Mouse (Mus musculus) MEL (cell line): Measurements from ENCODE around the gene Stat4. TPM values are rescaled to one million over a fixed set of nuclear protein-coding genes. Genes with fewer than 3 reads are reported as not detected.

Experiments
- DNase-seq: peaks from one replicate; pipeline ENCODE4 v3.0.0; 2011; ENCODE audit warnings: low read depth, low spot score
- H3K27ac ChIP-seq: 2 replicates; pipeline ENCODE4 v1.5.1; 2012; ENCODE audit warnings: low read depth, mild to moderate bottlenecking, control low read depth, low read length, moderate library complexity; ENCODE audit not compliant: control insufficient read depth
- H3K27me3 ChIP-seq, 2 experiments: fragments of 150-350 bp in 1 of 2; sonication (generic) in 1 of 2; 2 replicates each; pipeline ENCODE4 v1.6.1; 2012; ENCODE audit warnings: low read length in 2 of 2, mild to moderate bottlenecking in 2 of 2, improper control_type of control experiment in 1 of 2, moderate library complexity in 1 of 2; ENCODE audit not compliant: insufficient read depth in 2 of 2, control insufficient read depth in 1 of 2
- H3K36me3 ChIP-seq, 2 experiments: 2 replicates each; pipeline ENCODE4 v1.6.1; 2012 to 2014; ENCODE audit warnings: low read length in 2 of 2, improper control_type of control experiment in 1 of 2, inconsistent platforms in 1 of 2, mild to moderate bottlenecking in 1 of 2; ENCODE audit not compliant: insufficient read depth in 2 of 2, control insufficient read depth in 1 of 2
- H3K4me1 ChIP-seq, 2 experiments: fragments of 150-350 bp in 1 of 2; sonication (generic) in 1 of 2; 2 replicates each; pipeline ENCODE4 v1.6.1; 2012; ENCODE audit warnings: low read length in 2 of 2, improper control_type of control experiment in 1 of 2, mild to moderate bottlenecking in 1 of 2; ENCODE audit not compliant: insufficient read depth in 2 of 2, control insufficient read depth in 1 of 2
- H3K4me3 ChIP-seq, 2 experiments: fragments of 150-350 bp in 1 of 2; sonication (generic) in 1 of 2; 2 replicates each; pipeline ENCODE4 v1.5.1; 2012; ENCODE audit warnings: low read depth in 2 of 2, low read length in 2 of 2, mild to moderate bottlenecking in 2 of 2, moderate library complexity in 2 of 2, control low read depth in 1 of 2, improper control_type of control experiment in 1 of 2; ENCODE audit not compliant: control insufficient read depth in 1 of 2, insufficient read depth in 1 of 2
- H3K79me2 ChIP-seq: 2 replicates; pipeline ENCODE4 v1.6.1; 2012; ENCODE audit warnings: mild to moderate bottlenecking, low read length, moderate library complexity; ENCODE audit not compliant: control insufficient read depth, poor library complexity, insufficient read depth
- H3K9ac ChIP-seq: 2 replicates; pipeline ENCODE4 v1.6.1; 2012; ENCODE audit warnings: low read depth, mild to moderate bottlenecking, control low read depth, low read length, moderate library complexity; ENCODE audit not compliant: control insufficient read depth, poor library complexity, severe bottlenecking
- H3K9me3 ChIP-seq: fragments of 150-350 bp; sonication (generic); replicated peaks from 2 replicates; pipeline ENCODE4 v1.6.1; 2012; ENCODE audit warnings: mild to moderate bottlenecking, low read length, improper control_type of control experiment, moderate library complexity; ENCODE audit not compliant: insufficient read depth
- ELF1 ChIP-seq: IDR thresholded peaks from 2 replicates; pipeline ENCODE4 v1.6.1; 2014; ENCODE audit warnings: low read depth, mild to moderate bottlenecking, inconsistent platforms, low read length, improper control_type of control experiment, moderate library complexity
- EP300 ChIP-seq, 2 experiments: IDR thresholded peaks; 2 replicates each; pipeline ENCODE4 v1.6.1; 2011; ENCODE audit warnings: improper control_type of control experiment in 2 of 2, low read length in 2 of 2, low read depth in 1 of 2, mild to moderate bottlenecking in 1 of 2
- ETS1 ChIP-seq: IDR thresholded peaks from 2 replicates; pipeline ENCODE4 v1.6.1; 2012; ENCODE audit warnings: low read depth, mild to moderate bottlenecking, inconsistent platforms, low read length, improper control_type of control experiment, moderate library complexity
- HCFC1 ChIP-seq: IDR thresholded peaks from 2 replicates; pipeline ENCODE4 v1.6.1; 2012; ENCODE audit warnings: low read depth, mild to moderate bottlenecking, inconsistent platforms, low read length, improper control_type of control experiment, moderate library complexity
- MAX ChIP-seq: IDR thresholded peaks from 2 replicates; pipeline ENCODE4 v1.6.1; 2011; ENCODE audit warnings: low read length, improper control_type of control experiment
- MAZ ChIP-seq: IDR thresholded peaks from 2 replicates; pipeline ENCODE4 v1.6.1; 2012; ENCODE audit warnings: low read depth, mild to moderate bottlenecking, inconsistent platforms, low read length, improper control_type of control experiment
- MYB ChIP-seq: IDR thresholded peaks from 2 replicates; pipeline ENCODE4 v1.6.1; 2011; ENCODE audit warnings: mild to moderate bottlenecking, low read depth, low read length, improper control_type of control experiment
- NRF1 ChIP-seq: IDR thresholded peaks from 2 replicates; pipeline ENCODE4 v1.6.1; 2014; ENCODE audit warnings: low read depth, mild to moderate bottlenecking, inconsistent platforms, low read length, improper control_type of control experiment, moderate library complexity; ENCODE audit not compliant: poor library complexity, insufficient read depth, severe bottlenecking
- POLR2AphosphoS2 ChIP-seq: IDR thresholded peaks from 2 replicates; pipeline ENCODE4 v1.6.1; 2011; ENCODE audit warnings: low read length, improper control_type of control experiment
- POLR2AphosphoS5 ChIP-seq: IDR thresholded peaks from 2 replicates; pipeline ENCODE4 v1.6.1; 2012; ENCODE audit warnings: low read depth, borderline replicate concordance, mild to moderate bottlenecking, inconsistent platforms, low read length, moderate library complexity, mixed read lengths
- RCOR1 ChIP-seq: IDR thresholded peaks from 2 replicates; pipeline ENCODE4 v1.6.1; 2012; ENCODE audit warnings: low read depth, mild to moderate bottlenecking, inconsistent platforms, low read length, improper control_type of control experiment
- SMC3 ChIP-seq: IDR thresholded peaks from 2 replicates; pipeline ENCODE4 v1.6.1; 2011; ENCODE audit warnings: low read depth, low read length, improper control_type of control experiment
- TAL1 ChIP-seq: IDR thresholded peaks from 2 replicates; pipeline ENCODE4 v1.6.1; 2012; ENCODE audit warnings: mild to moderate bottlenecking, inconsistent platforms, low read length, moderate library complexity, mixed read lengths
- TBP ChIP-seq: IDR thresholded peaks from 2 replicates; pipeline ENCODE4 v1.8.0; 2011; ENCODE audit warnings: low read depth, low read length, improper control_type of control experiment
- TCF12 ChIP-seq: IDR thresholded peaks from 2 replicates; pipeline ENCODE4 v1.6.1; 2014; ENCODE audit warnings: low read depth, mild to moderate bottlenecking, inconsistent platforms, low read length, improper control_type of control experiment, moderate library complexity
- ZC3H11A ChIP-seq: IDR thresholded peaks from 2 replicates; pipeline ENCODE4 v1.6.1; 2012; ENCODE audit warnings: low read depth, mild to moderate bottlenecking, inconsistent platforms, low read length, improper control_type of control experiment
- ZKSCAN1 ChIP-seq: IDR thresholded peaks from 2 replicates; pipeline ENCODE4 v1.6.1; 2012; ENCODE audit warnings: low read depth, mild to moderate bottlenecking, inconsistent platforms, low read length, improper control_type of control experiment, moderate library complexity
- ZMIZ1 ChIP-seq: IDR thresholded peaks from 2 replicates; pipeline ENCODE4 v1.6.1; 2012; ENCODE audit warnings: low read depth, mild to moderate bottlenecking, inconsistent platforms, low read length, improper control_type of control experiment, moderate library complexity
- ZNF384 ChIP-seq: IDR thresholded peaks from 2 replicates; pipeline ENCODE4 v1.6.1; 2012; ENCODE audit warnings: low read depth, mild to moderate bottlenecking, inconsistent platforms, low read length, improper control_type of control experiment
- polyA plus RNA-seq, 2 experiments: library from polyadenylated mRNA; stranded (reverse) in 1 of 2; unstranded in 1 of 2; fragments of >175 nt in 1 of 2; fragments of >200 nt in 1 of 2; gene quantifications; 2 replicates each; pipeline versions ENCODE4 v1.2.1 to v1.2.4; 2012; ENCODE audit warnings: low replicate concordance in 2 of 2, low read depth in 1 of 2; ENCODE audit not compliant: insufficient read length in 2 of 2, insufficient read depth in 1 of 2, missing spikeins in 1 of 2
- total RNA-seq: library from RNA; depleted of rRNA; stranded (reverse); fragments of 300-350 nt; gene quantifications from 2 replicates; pipeline ENCODE4 v1.2.3, GENCODE M21; 2012

Gene Stat4
- total and polyA plus RNA-seq, 3 experiments = not detected

- Histone ChIP-seq H3K36me3 (no peaks in the 10 kb centered on the region), H3K79me2 (no peaks in the 10 kb centered on the region), H3K27ac (no peak overlapping the region), H3K9ac (no peak overlapping the region), H3K4me1 (no peaks in the 10 kb centered on the region), H3K4me3 (no peak overlapping the region), H3K27me3 (no peaks in the 10 kb centered on the region; a peak in 1 of 4 replicates)
- DNase-seq = no peak
- TF ChIP-seq HCFC1 = no peak
- no peak for TF ChIP-seq MAX
- TF ChIP-seq TBP = no peak
- TF ChIP-seq MAZ = no peak
- no peak for TF ChIP-seq POLR2AphosphoS5
- TF ChIP-seq ZC3H11A = no peak
- TF ChIP-seq TAL1 = no peak
- no peak for TF ChIP-seq RCOR1
- no peak for TF ChIP-seq POLR2AphosphoS2
- no peak for TF ChIP-seq ZNF384
- TF ChIP-seq, all 39 proteins: peak for 0
- H3K9me3 ChIP-seq = no peaks in the 10 kb centered on the region
These were observed 52.2 kb downstream of the Stat4 start for GRCm38 (mm10) chr1:52039151-52039550.

- H3K9ac ChIP-seq = no peak overlapping the region
- H3K4me1 ChIP-seq = no peaks in the 10 kb centered on the region
- TF ChIP-seq MYB = no peak
- no peak for TF ChIP-seq EP300 (IDR thresholded peaks at IDR 0.05; ENCODE audit: low read depth in 1 of 2, low read length in 2 of 2)
- TF ChIP-seq ZKSCAN1 = no peak
- TF ChIP-seq ELF1 = no peak
- no peak for TF ChIP-seq SMC3
- no peak for TF ChIP-seq ZMIZ1
- TF ChIP-seq ETS1 = no peak
- TF ChIP-seq NRF1 = no peak
- no peak for TF ChIP-seq TCF12
- TF ChIP-seq, all 39 proteins: peak for 0
- H3K79me2 ChIP-seq = no peaks in the 10 kb centered on the region
- no peak for DNase-seq
- no peaks in the 10 kb centered on the region for H3K9me3 ChIP-seq
- H3K4me3 ChIP-seq = no peak overlapping the region
- H3K27me3 ChIP-seq = no peaks in the 10 kb centered on the region; a peak in 1 of 4 replicates
- H3K36me3 ChIP-seq = no peaks in the 10 kb centered on the region
- H3K27ac ChIP-seq = no peak overlapping the region
These were observed 52.7 kb downstream of the Stat4 start for GRCm38 (mm10) chr1:52039626-52040025.
